ENCODE assay signal across 7 mouse cellular contexts in the genomic region with DNA sequence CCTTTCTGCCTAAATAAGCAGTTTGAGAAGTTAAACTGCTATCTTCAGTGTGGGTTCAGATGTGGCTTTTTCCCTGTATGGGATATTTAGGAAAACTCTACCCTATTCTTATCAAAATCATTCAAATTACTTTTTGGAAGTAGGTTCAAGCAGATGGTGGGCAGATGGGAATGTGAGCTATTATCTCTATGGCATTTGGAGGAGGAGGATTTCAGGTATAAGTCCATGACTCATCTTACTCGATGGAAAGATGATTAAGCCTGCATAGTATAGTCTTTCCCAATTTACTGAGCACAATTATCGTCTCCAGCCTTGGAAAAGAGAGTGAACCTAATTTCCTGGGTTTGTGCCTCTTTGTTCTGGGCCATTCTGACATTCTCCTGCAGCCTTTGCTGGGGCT.
"Had no signal": no experiment of that assay in that cellular context is flagged by ENCODE, and none has a peak within 500 bp of the region (broad histone marks: within the 10 kb centered on the region; RNA-seq: fewer than 3 reads in every experiment).

No protein-coding gene starts in this region.

- DNase-seq: kidney, adult 11 months; kidney, adult 9 months; kidney, postnatal 36 days; lung, adult 2 months; lung, postnatal 36 days; spleen, adult 18-20 months; thymus, postnatal 4 days had no signal
